Mouse (Mus musculus) embryonic stem cell, embryonic (primary cell): ENCODE measurements around the gene Bend6.
"Not testable (repeated sequence)": the region's sequence is repeated elsewhere in the genome, so short reads cannot be mapped to it uniquely, and the experiment has no call there.

Experiments
- CTCF ChIA-PET, 4 experiments: fragments of 300-600 bp in 2 of 4; fragments of 350-600 bp in 2 of 4; sonication (Branson Sonifier 250); formaldehyde crosslinking; loops; one replicate each; lab custom pipeline; 2022; ENCODE audit warnings: inconsistent platforms in 2 of 4; lab: Charles Lee
- POLR2A ChIA-PET, 4 experiments: fragments of 300-600 bp in 2 of 4; fragments of 350-600 bp in 2 of 4; sonication (Branson Sonifier 250); formaldehyde crosslinking; loops; one replicate each; lab custom pipeline; 2022; ENCODE audit warnings: antibody characterized with exemption in 4 of 4, inconsistent platforms in 1 of 4; lab: Charles Lee

Bend6 gene

DNA sequence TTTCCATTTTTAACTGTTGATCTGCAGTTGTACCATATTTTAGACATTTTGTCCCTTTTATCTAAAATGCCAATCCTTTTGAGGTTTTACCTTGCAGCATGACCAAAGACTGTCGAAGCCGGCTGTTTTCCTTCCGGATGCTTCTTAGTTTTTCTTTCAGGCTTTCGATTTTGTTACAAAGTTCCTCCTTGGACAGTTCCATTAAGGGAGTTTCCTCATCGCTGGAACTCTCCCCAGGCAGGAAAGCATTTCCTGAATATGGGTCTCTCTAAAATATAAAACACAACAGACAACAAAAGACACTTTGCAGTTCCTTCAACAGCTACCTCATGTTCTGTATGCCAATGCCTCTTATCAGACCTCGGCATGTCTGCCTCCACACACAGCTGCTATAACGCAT, 29.4 kb downstream of the Bend6 start:
- ChIA-PET CTCF (interaction anchor here in 1 of 4 experiments (1.0 to 1.2 kb wide), 2 partner anchors 24 to 32 kb away, joined by 3 to 4 read pairs; no protein-coding TSS in a partner anchor), POLR2A (no interaction called here)

- ChIA-PET POLR2A (interaction anchor here in 2 of 4 experiments (0.7 to 1.1 kb wide), 3 partner anchors 30 to 1974 kb away, joined by 3 to 6 read pairs (median 3); no protein-coding TSS in a partner anchor), CTCF (interaction anchor here in 3 of 4 experiments (0.6 to 0.7 kb wide), 7 partner anchors 53 to 1581 kb away, joined by 3 to 5 read pairs (median 3); no protein-coding TSS in a partner anchor)
Measured at GRCm38 (mm10) chr1:33876416-33876815, 31.2 kb downstream of the Bend6 start.

DNA sequence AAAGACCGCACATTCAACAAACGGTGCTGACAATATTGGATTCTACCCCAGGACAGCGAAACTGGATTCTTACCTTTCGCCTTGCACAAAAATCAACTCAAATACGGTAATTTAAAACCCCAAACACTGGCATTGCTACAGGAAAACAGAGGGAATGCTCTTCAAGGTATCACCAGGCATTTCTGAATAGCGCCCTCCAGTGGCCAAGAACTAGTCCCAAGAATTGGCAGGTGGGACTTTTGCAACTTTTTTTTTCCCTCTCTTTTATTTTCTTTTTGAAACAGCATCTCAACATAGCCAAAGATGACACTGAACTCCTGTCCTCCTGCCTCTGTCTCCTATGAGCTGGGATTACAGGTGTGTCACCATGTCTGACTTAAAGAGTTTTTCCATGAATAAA, 31.9 kb downstream of the Bend6 start:
- POLR2A ChIA-PET, result interaction anchor here in 2 of 4 experiments (0.7 to 1.1 kb wide), 3 partner anchors 30 to 1975 kb away, joined by 3 to 6 read pairs (median 3); no protein-coding TSS in a partner anchor
- CTCF ChIA-PET, result interaction anchor here in 3 of 4 experiments (0.6 to 0.7 kb wide), 8 partner anchors 54 to 1580 kb away, joined by 3 to 5 read pairs (median 3); no protein-coding TSS in a partner anchor

GRCm38 (mm10) chr1:33873561-33873960, 34.1 kb downstream of the Bend6 start:
- ChIA-PET CTCF (interaction anchor here (0.5 to 1.3 kb wide), 4 partner anchors 59 to 212 kb away, joined by 3 to 5 read pairs (median 4); partner anchors contain the start of gene Zfp451 (in 1 of the 4)), POLR2A (interaction anchor here in 1 of 4 experiments (0.7 kb wide), 1 partner anchor 120 kb away, joined by 8 read pairs; no protein-coding TSS in a partner anchor)

GRCm38 (mm10) chr1:33869437-33869836, 38.2 kb downstream of the Bend6 start:
- ChIA-PET CTCF (interaction anchor here in 1 of 4 experiments (0.5 kb wide), 1 partner anchor 454 kb away, joined by 6 read pairs; no protein-coding TSS in a partner anchor), POLR2A (interaction anchor here in 1 of 4 experiments (0.9 kb wide), 1 partner anchor 15 kb away, joined by 3 read pairs; no protein-coding TSS in a partner anchor)

DNA sequence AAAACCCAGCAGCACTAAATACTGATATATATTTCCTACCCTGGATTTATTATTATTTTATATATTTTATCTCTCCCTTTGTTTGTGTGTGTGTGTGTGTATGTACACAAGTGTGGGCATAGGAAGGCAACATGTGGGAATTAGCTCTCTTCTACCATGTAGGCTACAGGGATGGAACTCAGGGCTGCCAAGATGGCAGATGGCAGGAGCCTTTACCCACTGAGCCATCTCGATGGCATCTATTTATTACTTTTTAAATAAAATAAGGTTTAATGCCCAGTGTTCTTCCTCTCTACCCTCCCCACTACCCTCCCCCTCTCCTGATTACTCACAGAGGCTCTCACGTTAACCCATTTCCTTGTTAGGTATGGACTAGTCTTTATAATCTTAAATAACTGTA, 38.6 kb downstream of the Bend6 start:
- POLR2A ChIA-PET, result interaction anchor here in 1 of 4 experiments (1.3 to 1.5 kb wide), 2 partner anchors 55 to 86 kb away, joined by 3 to 6 read pairs; partner anchors contain the start of gene Zfp451
- CTCF ChIA-PET, result interaction anchor here in 3 of 4 experiments (0.5 to 0.7 kb wide), 3 partner anchors 88 to 647 kb away, joined by 3 to 6 read pairs (median 3); no protein-coding TSS in a partner anchor

DNA sequence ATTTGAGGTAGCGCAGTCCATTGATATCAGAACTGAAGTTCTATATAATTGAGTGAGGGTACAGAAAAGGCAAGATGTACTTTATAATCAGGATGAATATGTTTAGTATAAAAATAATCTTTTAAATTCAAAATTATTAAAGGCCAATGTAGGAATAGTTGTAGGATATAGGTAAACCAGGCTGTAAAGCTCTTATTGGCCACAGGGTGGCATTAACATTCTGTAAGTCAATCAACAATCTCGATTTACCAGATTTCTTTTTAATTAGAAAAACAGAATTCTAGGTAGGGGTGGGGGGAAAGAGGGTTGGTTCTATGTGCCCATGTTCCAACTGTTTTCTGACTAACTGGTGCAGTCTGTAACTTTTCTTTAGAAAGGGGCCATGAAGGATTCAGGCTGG, 60.8 kb downstream of the Bend6 start:
- CTCF ChIA-PET, result interaction anchor here (0.5 to 1.0 kb wide), 12 partner anchors 10 to 563 kb away, joined by 3 to 8 read pairs (median 3); no protein-coding TSS in a partner anchor
- POLR2A ChIA-PET, result interaction anchor here in 3 of 4 experiments (0.6 to 0.7 kb wide), 7 partner anchors 73 to 280 kb away, joined by 3 to 5 read pairs (median 3); no protein-coding TSS in a partner anchor

DNA sequence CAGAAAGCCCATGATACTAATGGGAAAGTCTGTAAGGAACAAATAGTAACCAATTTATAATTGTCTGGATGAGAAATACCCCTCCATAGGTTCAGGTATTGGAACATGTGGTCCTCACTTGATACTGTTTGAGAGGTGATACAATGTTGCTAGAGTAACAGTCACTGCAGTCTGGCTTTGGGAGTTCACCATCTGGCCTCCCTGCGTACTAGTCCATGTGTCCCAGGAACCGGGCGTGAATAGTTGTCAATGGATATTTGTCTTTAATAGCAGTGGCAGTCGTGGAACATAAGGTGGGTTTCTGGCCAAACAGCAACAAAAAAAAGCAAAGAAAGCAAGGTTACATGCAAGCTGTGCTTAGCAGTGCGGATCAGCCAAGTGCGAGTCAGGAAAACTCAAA, 63.8 kb downstream of the Bend6 start:
- ChIA-PET CTCF (no interaction called here), POLR2A (interaction anchor here in 1 of 4 experiments (1.7 kb wide), 1 partner anchor 29 kb away, joined by 6 read pairs; the partner anchor contains the start of gene Zfp451)

DNA sequence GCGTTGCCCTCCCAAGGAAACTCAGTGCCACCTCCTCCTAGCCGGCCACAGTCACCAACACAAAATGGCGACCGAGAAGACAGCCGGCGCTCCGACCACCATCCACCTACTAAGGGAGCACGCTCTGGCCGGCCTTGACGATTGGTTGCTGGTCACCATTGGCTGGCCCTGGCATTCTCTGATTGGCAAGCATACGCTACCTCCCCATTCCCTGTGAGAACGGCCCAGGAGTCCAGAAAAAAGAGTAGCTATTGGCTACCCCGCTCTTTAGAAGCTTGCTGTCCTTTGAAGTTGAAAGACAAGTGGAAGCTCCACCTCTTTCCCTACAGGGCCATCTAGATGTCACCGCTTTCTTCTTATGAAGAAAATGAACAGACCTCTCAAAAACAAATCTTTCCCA, 68.7 kb downstream of the Bend6 start:
- CTCF ChIA-PET, result not testable (repeated sequence)
- POLR2A ChIA-PET, result interaction anchor here in 3 of 4 experiments (0.7 to 2.1 kb wide), 4 partner anchors 9 to 25 kb away, joined by 4 to 10 read pairs (median 6); partner anchors contain the start of gene Zfp451 (in 2 of the 3)

- CTCF ChIA-PET, result interaction anchor here in 1 of 4 experiments (0.7 kb wide), 1 partner anchor 16 kb away, joined by 3 read pairs; no protein-coding TSS in a partner anchor
- POLR2A ChIA-PET, result interaction anchor here in 3 of 4 experiments (0.6 to 2.2 kb wide), 12 partner anchors 8 to 347 kb away, joined by 3 to 23 read pairs (median 3); partner anchors contain the start of gene Zfp451 (in 3 of the 3)
Measured at GRCm38 (mm10) chr1:33830586-33830985, 77.0 kb downstream of the Bend6 start.

GRCm38 (mm10) chr1:33817931-33818330, 89.7 kb downstream of the Bend6 start:
- POLR2A ChIA-PET, result interaction anchor here in 1 of 4 experiments (1.2 kb wide), 1 partner anchor 13 kb away, joined by 3 read pairs; no protein-coding TSS in a partner anchor

DNA sequence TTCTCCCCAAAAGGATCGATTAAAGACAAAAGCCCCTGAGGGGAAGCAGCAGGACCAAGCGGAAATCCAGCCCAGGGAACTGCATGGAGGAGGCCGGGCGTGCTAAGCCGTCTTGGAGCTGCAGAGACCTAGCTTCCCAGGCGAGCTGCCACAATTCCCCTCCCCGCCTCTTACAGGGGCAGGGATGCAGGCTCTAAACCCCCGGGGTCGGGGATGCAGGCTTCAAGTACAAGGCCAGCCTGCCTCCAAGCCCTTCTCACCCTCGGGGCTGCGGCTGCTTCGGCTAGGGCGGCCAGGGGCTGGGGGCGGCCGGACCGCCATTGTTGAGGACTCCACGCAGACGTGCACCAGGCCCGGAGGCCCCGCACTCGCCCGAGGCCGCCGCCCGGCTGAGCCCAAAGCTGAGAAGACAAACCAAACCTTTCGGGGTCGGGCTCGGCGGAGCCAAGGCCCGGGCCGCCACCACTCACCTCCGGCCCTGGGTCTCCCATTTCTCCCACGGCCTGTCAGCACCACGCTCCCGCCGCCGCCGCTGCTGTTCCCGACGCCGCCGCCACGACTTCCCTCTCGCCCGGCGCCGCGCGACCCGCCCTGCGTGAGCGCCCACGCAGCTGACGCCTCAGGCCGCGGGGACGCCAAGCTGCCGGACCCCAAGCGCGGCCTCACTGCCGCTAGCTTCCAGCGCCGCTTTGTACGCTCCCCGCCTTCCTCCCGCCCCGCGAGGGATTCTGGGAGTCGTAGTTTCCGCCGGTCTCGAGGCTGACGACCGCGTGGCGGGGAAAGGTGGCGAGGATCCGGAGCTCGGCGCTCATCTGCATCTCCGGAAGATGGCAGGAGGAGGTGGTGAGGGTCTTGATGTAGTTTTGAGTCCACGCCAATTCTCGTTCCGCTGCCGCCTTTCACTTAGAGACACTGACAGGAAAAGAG, 93.5 kb downstream of the Bend6 start, which contains the start of gene Zfp451:
Gene Zfp451, minus strand, starts transcription at position 728 of the 927 bp plus-strand sequence.
- ChIA-PET CTCF (interaction anchor here in 3 of 4 experiments (0.6 to 1.1 kb wide), 4 partner anchors 60 to 649 kb away, joined by 3 read pairs; no protein-coding TSS in a partner anchor), POLR2A (interaction anchor here (0.5 to 5.4 kb wide), 41 partner anchors 8 to 364 kb away, joined by 3 to 48 read pairs (median 4); partner anchors contain the start of gene Dst (in 1 of the 4))

More at GRCm38 (mm10) chr1:33817931-33818330, 89.7 kb downstream of the Bend6 start:
- CTCF ChIA-PET, result no interaction called here

DNA sequence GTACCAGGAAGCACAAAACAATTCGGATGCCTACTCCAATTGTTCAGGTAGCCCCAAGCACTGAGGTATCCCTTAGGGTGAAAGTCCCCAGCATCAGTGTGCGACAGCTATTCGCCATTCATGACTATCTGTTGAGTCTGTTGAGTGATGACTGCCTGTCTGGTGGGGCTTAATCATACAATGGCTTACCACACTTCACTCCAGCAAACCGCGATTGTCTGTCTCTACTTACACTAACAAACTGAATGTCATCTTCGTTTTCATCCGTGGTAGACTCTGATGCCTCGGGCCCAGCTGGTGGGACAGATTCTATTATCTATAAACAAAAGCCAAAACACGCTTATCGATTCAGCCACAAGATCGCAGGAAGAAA, 94.1 kb downstream of the Bend6 start:
- ChIA-PET CTCF (interaction anchor here in 1 of 4 experiments (0.8 kb wide), 1 partner anchor 130 kb away, joined by 3 read pairs; no protein-coding TSS in a partner anchor), POLR2A (interaction anchor here in 3 of 4 experiments (0.8 to 5.4 kb wide), 21 partner anchors 10 to 197 kb away, joined by 3 to 48 read pairs (median 4); partner anchors contain the start of gene Dst (in 1 of the 3))

- ChIA-PET CTCF (interaction anchor here in 1 of 4 experiments (0.6 kb wide), 1 partner anchor 12 kb away, joined by 7 read pairs; no protein-coding TSS in a partner anchor), POLR2A (interaction anchor here in 2 of 4 experiments (1.0 to 6.6 kb wide), 7 partner anchors 10 to 161 kb away, joined by 3 to 48 read pairs (median 4); partner anchors contain the start of gene Zfp451 (in 2 of the 2))
Measured at GRCm38 (mm10) chr1:33803323-33803722, 104.3 kb downstream of the Bend6 start.
